8 mouse cellular contexts compared by ENCODE assay signal in genomic region chr13:74569967-74570366, GRCm38 (mm10).
DNase-seq lines count a peak whose midpoint lies in the region; ATAC-seq and TF ChIP-seq lines count a peak whose summit lies in the region.
"Not testable (repeated sequence)": the region's sequence is repeated elsewhere in the genome, so short reads cannot be mapped to it uniquely, and the experiment has no call there.

No protein-coding gene starts in this region.

- 64% methylated on average over 4 of the region's 4 CpGs for WGBS in lung, postnatal 0 days

- not testable (repeated sequence) for H3K4me2 ChIP-seq in lung, postnatal 0 days (replicated peaks; ENCODE audit: low read depth, low read length)

- not testable (repeated sequence) for H3K27me3 ChIP-seq in lung, postnatal 0 days (replicated peaks; ENCODE audit: insufficient read depth, low read length)

- TF ChIP-seq CTCF in lung, postnatal 0 days (IDR thresholded peaks at IDR 0.05), result peak; percentile 37

- H3K9ac ChIP-seq in lung, postnatal 0 days (replicated peaks; ENCODE audit: low read depth), result not testable (repeated sequence)

- not testable (repeated sequence) for TF ChIP-seq EP300 in lung, postnatal 0 days (IDR thresholded peaks at IDR 0.05)

- H3K4me3 ChIP-seq in lung, postnatal 0 days (ENCODE audit: low read depth, low read length), result not testable (repeated sequence)

- DNase-seq in R1 (ENCODE audit: low read depth, low spot score), result peak; percentile 72
- DNase-seq in adrenal gland, postnatal 36 days, result peak; percentile 53 to 65
- peak; percentile 39 for DNase-seq in kidney, postnatal 10 days
- DNase-seq in lung, postnatal 0 days (ENCODE audit: low spot score), result not testable (repeated sequence)
- peak; percentile 10 to 58 for DNase-seq in spleen, postnatal 10 days (ENCODE audit: low spot score in 2 of 2)
- DNase-seq in thymus, postnatal 14 days, result peak; percentile 74

- H3K9me3 ChIP-seq in lung, postnatal 0 days (ENCODE audit: low read length), result not testable (repeated sequence)

- not testable (repeated sequence) for H3K4me1 ChIP-seq in lung, postnatal 0 days (ENCODE audit: insufficient read depth, low read depth, low read length)

- peak; percentile 82 for ATAC-seq in CD4-positive, CD25-positive, alpha-beta regulatory T cell, adult 4 months
- ATAC-seq in granulocyte monocyte progenitor cell, adult 5-6 weeks (replicated peaks; ENCODE audit: poor library complexity, severe bottlenecking), result 0 out of 2 replicates have a peak, but pooled peaks have one; percentile 22
- not testable (repeated sequence) for ATAC-seq in lung, postnatal 0 days

- H3K27ac ChIP-seq in lung, postnatal 0 days (ENCODE audit: low read length), result not testable (repeated sequence)

- H3K36me3 ChIP-seq in lung, postnatal 0 days (ENCODE audit: insufficient read depth, low read length), result not testable (repeated sequence)
